Mouse (Mus musculus): ENCODE results near the gene Vav2.

GRCm38 (mm10) chr2:27334816-27335215, 92.0 kb downstream of the Vav2 start:
- no peak for TF ChIP-seq POLR2A (IDR thresholded peaks at IDR 0.05; ENCODE audit: low read depth, low read length)
- no peak for TF ChIP-seq CTCF (conservative IDR thresholded peaks at IDR 0.05; ENCODE audit: insufficient read depth, insufficient read length, low read depth, low read length)
